Mouse (Mus musculus): ENCODE data around the gene Ubac2. TPM values are rescaled to one million over a fixed set of nuclear protein-coding genes. Genes with fewer than 3 reads are reported as not detected.
A peak's percentile ranks its signal among the peaks of the same experiment; 100 is the strongest.
"Not testable (repeated sequence)": the region's sequence is repeated elsewhere in the genome, so short reads cannot be mapped to it uniquely, and the experiment has no call there.

The Ubac2 gene
- polyA plus RNA-seq, 1 experiment from 2014 or later = 102 TPM

- no peak for DNase-seq (ENCODE audit: low spot score)
Observed at GRCm38 (mm10) chr14:122038874-122039647, 160.6 kb downstream of the Ubac2 start.

- DNase-seq (ENCODE audit: low spot score) = no peak
Observed at GRCm38 (mm10) chr14:122041413-122041825, 163.0 kb downstream of the Ubac2 start.

- no peak for DNase-seq (ENCODE audit: low spot score)
Observed at GRCm38 (mm10) chr14:122042142-122042694, 163.8 kb downstream of the Ubac2 start.

- no peak for DNase-seq (ENCODE audit: low spot score)
Observed at GRCm38 (mm10) chr14:122047784-122048183, 169.4 kb downstream of the Ubac2 start.

- no peak for DNase-seq (ENCODE audit: low spot score)
Observed at GRCm38 (mm10) chr14:122048816-122049215, 170.4 kb downstream of the Ubac2 start.

GRCm38 (mm10) chr14:122052896-122053635, 174.6 kb downstream of the Ubac2 start:
- peak; percentile 65 for DNase-seq (ENCODE audit: low spot score)

- DNase-seq (ENCODE audit: low spot score) = no peak
Observed at GRCm38 (mm10) chr14:122056871-122057270, 178.5 kb downstream of the Ubac2 start.

GRCm38 (mm10) chr14:122057941-122058346, 179.5 kb downstream of the Ubac2 start:
- DNase-seq (ENCODE audit: low spot score) = no peak

- DNase-seq (ENCODE audit: low spot score) = peak; percentile 89
Observed at GRCm38 (mm10) chr14:122060642-122061041, 182.2 kb downstream of the Ubac2 start.

GRCm38 (mm10) chr14:122061376-122061775, 183.0 kb downstream of the Ubac2 start:
- DNase-seq (ENCODE audit: low spot score) = no peak

GRCm38 (mm10) chr14:122062411-122063090, 184.1 kb downstream of the Ubac2 start:
- DNase-seq (ENCODE audit: low spot score) = peak; percentile 40

GRCm38 (mm10) chr14:122063599-122063998, 185.2 kb downstream of the Ubac2 start:
- peak; percentile 73 for DNase-seq (ENCODE audit: low spot score)

- DNase-seq (ENCODE audit: low spot score) = peak; percentile 86
Observed at GRCm38 (mm10) chr14:122064519-122064918, 186.1 kb downstream of the Ubac2 start.

GRCm38 (mm10) chr14:122066243-122066642, 187.8 kb downstream of the Ubac2 start:
- peak; percentile 83 for DNase-seq (ENCODE audit: low spot score)

- not testable (repeated sequence) for DNase-seq (ENCODE audit: low spot score)
Observed at GRCm38 (mm10) chr14:122068036-122068435, 189.6 kb downstream of the Ubac2 start.

- DNase-seq (ENCODE audit: low spot score) = no peak
Observed at GRCm38 (mm10) chr14:122068801-122069695, 190.6 kb downstream of the Ubac2 start.

- peak; percentile 40 for DNase-seq (ENCODE audit: low spot score)
Observed at GRCm38 (mm10) chr14:122069948-122070347, 191.5 kb downstream of the Ubac2 start.
